Mouse (Mus musculus): ENCODE results near the gene Pou4f2. TPM values are rescaled to one million over a fixed set of nuclear protein-coding genes. Genes with fewer than 3 reads are reported as not detected.

The Pou4f2 gene
- not detected in 2 replicates for polyA plus RNA-seq (2015; fragmentation: Nextera tagmentation; extraction: Ambion mirVana)

- Histone ChIP-seq H3K4me3 (ENCODE audit: low read length) (peak within 1 kb of the TSS; percentile 40), H3K9me3 (ENCODE audit: low read length) (no peaks in the 10 kb centered on the region), H3K4me1 (ENCODE audit: insufficient read depth, low read length) (peaks cover 16% of the 10 kb centered on the region), H3K9ac (replicated peaks; ENCODE audit: low read length) (no peak within 1 kb of the TSS), H3K36me3 (ENCODE audit: insufficient read depth, low read length) (no peaks in the 10 kb centered on the region), H3K27ac (ENCODE audit: low read length) (no peak within 1 kb of the TSS), H3K4me2 (replicated peaks; ENCODE audit: low read depth, low read length) (peak within 1 kb of the TSS; percentile 55), H3K27me3 (ENCODE audit: insufficient read depth, low read length) (peaks cover 87% of the 10 kb centered on the region)
- under 1% methylated on average over 53 of the region's 54 CpGs for WGBS
- ATAC-seq (ENCODE audit: low FRiP score, low TSS enrichment): peak; percentile 50; the same call in 1 of the 2 replicates
Observed at GRCm38 (mm10) chr8:78436071-78436651, at the start of gene Pou4f2. Gene Pou4f2, minus strand, starts transcription at chr8:78436645.

- WGBS: 41% methylated on average over 6 of the region's 6 CpGs
- no peak overlapping the region for H3K4me2 ChIP-seq (replicated peaks; ENCODE audit: low read depth, low read length)
Observed at GRCm38 (mm10) chr8:78477051-78477829, 40.8 kb upstream of the Pou4f2 start.

GRCm38 (mm10) chr8:78467889-78468288, 31.4 kb upstream of the Pou4f2 start:
- H3K4me1 ChIP-seq (ENCODE audit: insufficient read depth, low read length): no peaks in the 10 kb centered on the region

More at GRCm38 (mm10) chr8:78477051-78477829, 40.8 kb upstream of the Pou4f2 start:
- Histone ChIP-seq H3K36me3 (ENCODE audit: insufficient read depth, low read length) (no peaks in the 10 kb centered on the region), H3K4me1 (ENCODE audit: insufficient read depth, low read length) (no peaks in the 10 kb centered on the region), H3K4me3 (ENCODE audit: low read length) (no peak overlapping the region), H3K9ac (replicated peaks; ENCODE audit: low read length) (no peak overlapping the region), H3K9me3 (ENCODE audit: low read length) (no peaks in the 10 kb centered on the region), H3K27ac (ENCODE audit: low read length) (no peak overlapping the region), H3K27me3 (ENCODE audit: insufficient read depth, low read length) (no peaks in the 10 kb centered on the region)
- ATAC-seq (ENCODE audit: low FRiP score, low TSS enrichment): no peak

GRCm38 (mm10) chr8:78463941-78464340, 27.5 kb upstream of the Pou4f2 start:
- H3K36me3 ChIP-seq (ENCODE audit: insufficient read depth, low read length): no peaks in the 10 kb centered on the region
- peaks cover 4% of the 10 kb centered on the region; the same call in 1 of the 2 replicates for H3K9me3 ChIP-seq (ENCODE audit: low read length)
- no peak overlapping the region for H3K4me3 ChIP-seq (ENCODE audit: low read length)
- no peak overlapping the region for H3K9ac ChIP-seq (replicated peaks; ENCODE audit: low read length)
- no peaks in the 10 kb centered on the region for H3K4me1 ChIP-seq (ENCODE audit: insufficient read depth, low read length)
- no peaks in the 10 kb centered on the region for H3K27me3 ChIP-seq (ENCODE audit: insufficient read depth, low read length)
- H3K27ac ChIP-seq (ENCODE audit: low read length): no peak overlapping the region
- H3K4me2 ChIP-seq (replicated peaks; ENCODE audit: low read depth, low read length): no peak overlapping the region
- no peak for ATAC-seq (ENCODE audit: low FRiP score, low TSS enrichment)
- 69% methylated on average over 2 of the region's 2 CpGs for WGBS

More at GRCm38 (mm10) chr8:78467889-78468288, 31.4 kb upstream of the Pou4f2 start:
- ATAC-seq (ENCODE audit: low FRiP score, low TSS enrichment): no peak
- H3K27ac ChIP-seq (ENCODE audit: low read length): no peak overlapping the region
- WGBS: 70% methylated on average over 2 of the region's 2 CpGs
- no peaks in the 10 kb centered on the region for H3K36me3 ChIP-seq (ENCODE audit: insufficient read depth, low read length)
- H3K9me3 ChIP-seq (ENCODE audit: low read length): peaks cover 4% of the 10 kb centered on the region; the same call in 1 of the 2 replicates
- no peak overlapping the region for H3K9ac ChIP-seq (replicated peaks; ENCODE audit: low read length)
- no peak overlapping the region for H3K4me2 ChIP-seq (replicated peaks; ENCODE audit: low read depth, low read length)
- no peak overlapping the region for H3K4me3 ChIP-seq (ENCODE audit: low read length)
- no peaks in the 10 kb centered on the region for H3K27me3 ChIP-seq (ENCODE audit: insufficient read depth, low read length)

GRCm38 (mm10) chr8:78456441-78456840, 20.0 kb upstream of the Pou4f2 start:
- Histone ChIP-seq H3K27ac (ENCODE audit: low read length) (no peak overlapping the region), H3K4me2 (replicated peaks; ENCODE audit: low read depth, low read length) (no peak overlapping the region), H3K4me1 (ENCODE audit: insufficient read depth, low read length) (no peaks in the 10 kb centered on the region), H3K36me3 (ENCODE audit: insufficient read depth, low read length) (no peaks in the 10 kb centered on the region), H3K9me3 (ENCODE audit: low read length) (no peaks in the 10 kb centered on the region), H3K4me3 (ENCODE audit: low read length) (no peak overlapping the region), H3K27me3 (ENCODE audit: insufficient read depth, low read length) (no peaks in the 10 kb centered on the region), H3K9ac (replicated peaks; ENCODE audit: low read length) (no peak overlapping the region)
- ATAC-seq (ENCODE audit: low FRiP score, low TSS enrichment): no peak
- 78% methylated on average over 3 of the region's 3 CpGs for WGBS

- Histone ChIP-seq H3K27me3 (ENCODE audit: insufficient read depth, low read length) (peaks cover 51% of the 10 kb centered on the region), H3K27ac (ENCODE audit: low read length) (no peak overlapping the region), H3K4me1 (ENCODE audit: insufficient read depth, low read length) (peaks cover 3% of the 10 kb centered on the region; the same call in 1 of the 2 replicates), H3K36me3 (ENCODE audit: insufficient read depth, low read length) (no peaks in the 10 kb centered on the region), H3K4me2 (replicated peaks; ENCODE audit: low read depth, low read length) (no peak overlapping the region), H3K9me3 (ENCODE audit: low read length) (no peaks in the 10 kb centered on the region), H3K4me3 (ENCODE audit: low read length) (no peak overlapping the region), H3K9ac (replicated peaks; ENCODE audit: low read length) (no peak overlapping the region)
- no peak for ATAC-seq (ENCODE audit: low FRiP score, low TSS enrichment)
- 74% methylated on average over 1 of the region's 1 CpGs for WGBS
Observed at GRCm38 (mm10) chr8:78442781-78443180, 6.3 kb upstream of the Pou4f2 start.

GRCm38 (mm10) chr8:78438121-78438520, 1.7 kb upstream of the Pou4f2 start:
- no peak overlapping the region for H3K9ac ChIP-seq (replicated peaks; ENCODE audit: low read length)
- WGBS: under 1% methylated on average over 18 of the region's 18 CpGs
- H3K9me3 ChIP-seq (ENCODE audit: low read length): no peaks in the 10 kb centered on the region
- peak; percentile 69 for ATAC-seq (ENCODE audit: low FRiP score, low TSS enrichment)
- peak overlapping the region; percentile 44 for H3K4me2 ChIP-seq (replicated peaks; ENCODE audit: low read depth, low read length)
- H3K4me1 ChIP-seq (ENCODE audit: insufficient read depth, low read length): peaks cover 16% of the 10 kb centered on the region
- peaks cover 90% of the 10 kb centered on the region for H3K27me3 ChIP-seq (ENCODE audit: insufficient read depth, low read length)
- no peaks in the 10 kb centered on the region for H3K36me3 ChIP-seq (ENCODE audit: insufficient read depth, low read length)
- no peak overlapping the region for H3K27ac ChIP-seq (ENCODE audit: low read length)
- peak overlapping the region; percentile 28 for H3K4me3 ChIP-seq (ENCODE audit: low read length)

GRCm38 (mm10) chr8:78437140-78438045, 948 bp upstream of the Pou4f2 start:
- Histone ChIP-seq H3K27me3 (ENCODE audit: insufficient read depth, low read length) (peaks cover 89% of the 10 kb centered on the region), H3K4me3 (ENCODE audit: low read length) (peak overlapping the region; percentile 28), H3K27ac (ENCODE audit: low read length) (no peak overlapping the region), H3K4me2 (replicated peaks; ENCODE audit: low read depth, low read length) (0 out of 2 replicates have a peak overlapping the region, but pooled peaks have one; percentile 44), H3K4me1 (ENCODE audit: insufficient read depth, low read length) (peaks cover 16% of the 10 kb centered on the region), H3K9ac (replicated peaks; ENCODE audit: low read length) (no peak overlapping the region), H3K36me3 (ENCODE audit: insufficient read depth, low read length) (no peaks in the 10 kb centered on the region), H3K9me3 (ENCODE audit: low read length) (no peaks in the 10 kb centered on the region)
- no peak for ATAC-seq (ENCODE audit: low FRiP score, low TSS enrichment)
- 2% methylated on average over 31 of the region's 32 CpGs for WGBS

GRCm38 (mm10) chr8:78436661-78437060, 216 bp upstream of the Pou4f2 start:
- ATAC-seq (ENCODE audit: low FRiP score, low TSS enrichment): 0 out of 2 replicates have a peak, but pooled peaks have one; percentile 17
- under 1% methylated on average over 19 of the region's 25 CpGs for WGBS

More at GRCm38 (mm10) chr8:78436661-78437060, 216 bp upstream of the Pou4f2 start:
- Histone ChIP-seq H3K9ac (replicated peaks; ENCODE audit: low read length) (no peak overlapping the region), H3K4me1 (ENCODE audit: insufficient read depth, low read length) (peaks cover 16% of the 10 kb centered on the region), H3K27me3 (ENCODE audit: insufficient read depth, low read length) (peaks cover 89% of the 10 kb centered on the region), H3K4me3 (ENCODE audit: low read length) (peak overlapping the region; percentile 40), H3K9me3 (ENCODE audit: low read length) (no peaks in the 10 kb centered on the region), H3K36me3 (ENCODE audit: insufficient read depth, low read length) (no peaks in the 10 kb centered on the region), H3K27ac (ENCODE audit: low read length) (no peak overlapping the region), H3K4me2 (replicated peaks; ENCODE audit: low read depth, low read length) (peak overlapping the region; percentile 55)

All from kidney, embryonic 16.5 days (tissue).